Mouse (Mus musculus): Measurements from ENCODE around the gene Gm4553. TPM values are rescaled to one million over a fixed set of nuclear protein-coding genes. Genes with fewer than 3 reads are reported as not detected.
"Not testable (repeated sequence)": the region's sequence is repeated elsewhere in the genome, so short reads cannot be mapped to it uniquely, and the experiment has no call there.

The Gm4553 gene
- polyA plus RNA-seq, 1 experiment from 2014 or later, result not detected

GRCm38 (mm10) chr7:142169836-142170235 is 4.3 kb upstream of the Gm4553 start:
- Histone ChIP-seq H3K9me3 (no peaks in the 10 kb centered on the region), H3K27ac (no peak overlapping the region), H3K4me1 (no peaks in the 10 kb centered on the region), H3K36me3 (no peaks in the 10 kb centered on the region), H3K4me2 (replicated peaks) (no peak overlapping the region), H3K27me3 (no peaks in the 10 kb centered on the region), H3K9ac (no peak overlapping the region), H3K4me3 (no peak overlapping the region)
- ATAC-seq (ENCODE audit: insufficient number of reproducible peaks, insufficient read depth, low FRiP score, low TSS enrichment), result no peak
- WGBS, result 43% methylated on average over 3 of the region's 3 CpGs

- H3K36me3 ChIP-seq, result no peaks in the 10 kb centered on the region
- ATAC-seq (ENCODE audit: insufficient number of reproducible peaks, insufficient read depth, low FRiP score, low TSS enrichment), result no peak
These were observed 6.2 kb downstream of the Gm4553 start for GRCm38 (mm10) chr7:142159366-142159765.

GRCm38 (mm10) chr7:142157013-142157412 is 8.5 kb downstream of the Gm4553 start, which contains the start of gene Gm29735:
Gene Gm29735, minus strand, starts transcription at chr7:142157113.
- not testable (repeated sequence) for H3K27me3 ChIP-seq; H3K4me2 ChIP-seq (replicated peaks); H3K4me1 ChIP-seq; ATAC-seq (ENCODE audit: insufficient number of reproducible peaks, insufficient read depth, low FRiP score, low TSS enrichment); H3K9me3 ChIP-seq; H3K36me3 ChIP-seq; H3K4me3 ChIP-seq; H3K9ac ChIP-seq; H3K27ac ChIP-seq
- 47% methylated on average over 2 of the region's 2 CpGs for WGBS

More at GRCm38 (mm10) chr7:142159366-142159765, 6.2 kb downstream of the Gm4553 start:
- Histone ChIP-seq H3K4me2 (replicated peaks) (no peak overlapping the region), H3K4me3 (no peak overlapping the region), H3K9me3 (no peaks in the 10 kb centered on the region), H3K9ac (no peak overlapping the region), H3K27ac (no peak overlapping the region), H3K4me1 (no peaks in the 10 kb centered on the region), H3K27me3 (no peaks in the 10 kb centered on the region)
- WGBS, result 93% methylated on average over 3 of the region's 3 CpGs

GRCm38 (mm10) chr7:142155308-142155707 is 10.2 kb downstream of the Gm4553 start:
- WGBS, result 61% methylated on average over 1 of the region's 1 CpGs
- ATAC-seq (ENCODE audit: insufficient number of reproducible peaks, insufficient read depth, low FRiP score, low TSS enrichment), result no peak
- no peaks in the 10 kb centered on the region for H3K27me3 ChIP-seq

GRCm38 (mm10) chr7:142152191-142152590 is 13.3 kb downstream of the Gm4553 start:
- Histone ChIP-seq H3K9ac (no peak overlapping the region), H3K36me3 (no peaks in the 10 kb centered on the region), H3K4me3 (no peak overlapping the region), H3K4me2 (replicated peaks) (no peak overlapping the region), H3K9me3 (no peaks in the 10 kb centered on the region), H3K27me3 (no peaks in the 10 kb centered on the region), H3K4me1 (no peaks in the 10 kb centered on the region), H3K27ac (no peak overlapping the region)
- WGBS, result 75% methylated on average over 4 of the region's 4 CpGs
- no peak for ATAC-seq (ENCODE audit: insufficient number of reproducible peaks, insufficient read depth, low FRiP score, low TSS enrichment)

More at GRCm38 (mm10) chr7:142155308-142155707, 10.2 kb downstream of the Gm4553 start:
- Histone ChIP-seq H3K4me1 (no peaks in the 10 kb centered on the region), H3K9me3 (no peaks in the 10 kb centered on the region), H3K27ac (no peak overlapping the region), H3K9ac (no peak overlapping the region), H3K36me3 (no peaks in the 10 kb centered on the region), H3K4me3 (no peak overlapping the region), H3K4me2 (replicated peaks) (no peak overlapping the region)

- Histone ChIP-seq H3K4me2 (replicated peaks) (no peak overlapping the region), H3K27me3 (peaks cover 3% of the 10 kb centered on the region; the same call in 1 of the 2 replicates), H3K4me1 (no peaks in the 10 kb centered on the region), H3K27ac (no peak overlapping the region), H3K9me3 (no peaks in the 10 kb centered on the region), H3K36me3 (no peaks in the 10 kb centered on the region), H3K9ac (no peak overlapping the region), H3K4me3 (no peak overlapping the region)
- no peak for ATAC-seq (ENCODE audit: insufficient number of reproducible peaks, insufficient read depth, low FRiP score, low TSS enrichment)
These were observed 16.9 kb downstream of the Gm4553 start for GRCm38 (mm10) chr7:142148633-142149032.

GRCm38 (mm10) chr7:142146033-142146432 is 19.5 kb downstream of the Gm4553 start:
- ATAC-seq (ENCODE audit: insufficient number of reproducible peaks, insufficient read depth, low FRiP score, low TSS enrichment), result no peak
- Histone ChIP-seq H3K4me3 (no peak overlapping the region), H3K4me1 (no peaks in the 10 kb centered on the region), H3K9me3 (no peaks in the 10 kb centered on the region), H3K27ac (no peak overlapping the region), H3K27me3 (peaks cover 3% of the 10 kb centered on the region; the same call in 1 of the 2 replicates), H3K4me2 (replicated peaks) (no peak overlapping the region), H3K36me3 (no peaks in the 10 kb centered on the region), H3K9ac (no peak overlapping the region)
- 0% methylated on average over 1 of the region's 1 CpGs for WGBS

- H3K4me3 ChIP-seq, result no peak overlapping the region
- no peak overlapping the region for H3K4me2 ChIP-seq (replicated peaks)
- no peaks in the 10 kb centered on the region for H3K4me1 ChIP-seq
- H3K27me3 ChIP-seq, result peaks cover 3% of the 10 kb centered on the region; the same call in 1 of the 2 replicates
- no peak for ATAC-seq (ENCODE audit: insufficient number of reproducible peaks, insufficient read depth, low FRiP score, low TSS enrichment)
- H3K27ac ChIP-seq, result no peak overlapping the region
- H3K9me3 ChIP-seq, result no peaks in the 10 kb centered on the region
- no peak overlapping the region for H3K9ac ChIP-seq
- WGBS, result 36% methylated on average over 4 of the region's 4 CpGs
- no peaks in the 10 kb centered on the region for H3K36me3 ChIP-seq
These were observed 20.1 kb downstream of the Gm4553 start for GRCm38 (mm10) chr7:142145413-142145940.

- Histone ChIP-seq H3K4me3 (no peak within 1 kb of the TSS), H3K9ac (no peak within 1 kb of the TSS), H3K27me3 (peaks cover 3% of the 10 kb centered on the region; the same call in 1 of the 2 replicates), H3K9me3 (no peaks in the 10 kb centered on the region), H3K4me1 (no peaks in the 10 kb centered on the region), H3K27ac (no peak within 1 kb of the TSS), H3K36me3 (no peaks in the 10 kb centered on the region), H3K4me2 (replicated peaks) (no peak within 1 kb of the TSS)
- ATAC-seq (ENCODE audit: insufficient number of reproducible peaks, insufficient read depth, low FRiP score, low TSS enrichment), result no peak
- WGBS, result 84% methylated on average over 1 of the region's 1 CpGs
These were observed 21.0 kb downstream of the Gm4553 start, which contains the start of gene Gm45337 for GRCm38 (mm10) chr7:142144507-142144906. Gene Gm45337, minus strand, starts transcription at chr7:142144607.

- not testable (repeated sequence) for H3K4me1 ChIP-seq; ATAC-seq (ENCODE audit: insufficient number of reproducible peaks, insufficient read depth, low FRiP score, low TSS enrichment); H3K4me3 ChIP-seq; H3K4me2 ChIP-seq (replicated peaks); H3K9me3 ChIP-seq; H3K9ac ChIP-seq; H3K27me3 ChIP-seq; H3K27ac ChIP-seq; H3K36me3 ChIP-seq
- 24% methylated on average over 1 of the region's 1 CpGs for WGBS
These were observed 22.0 kb downstream of the Gm4553 start for GRCm38 (mm10) chr7:142143506-142144010.

GRCm38 (mm10) chr7:142140696-142141095 is 24.8 kb downstream of the Gm4553 start:
- Histone ChIP-seq H3K4me2 (replicated peaks) (no peak overlapping the region), H3K27ac (no peak overlapping the region), H3K36me3 (no peaks in the 10 kb centered on the region), H3K27me3 (peaks cover 3% of the 10 kb centered on the region; the same call in 1 of the 2 replicates), H3K9me3 (no peaks in the 10 kb centered on the region), H3K4me3 (no peak overlapping the region), H3K4me1 (no peaks in the 10 kb centered on the region), H3K9ac (no peak overlapping the region)
- ATAC-seq (ENCODE audit: insufficient number of reproducible peaks, insufficient read depth, low FRiP score, low TSS enrichment), result no peak
- WGBS, result 33% methylated on average over 1 of the region's 1 CpGs

GRCm38 (mm10) chr7:142135934-142136333 is 29.6 kb downstream of the Gm4553 start, which contains the start of gene Gm39115:
Gene Gm39115, minus strand, starts transcription at chr7:142136034.
- ATAC-seq (ENCODE audit: insufficient number of reproducible peaks, insufficient read depth, low FRiP score, low TSS enrichment), result not testable (repeated sequence)

More at GRCm38 (mm10) chr7:142135934-142136333, 29.6 kb downstream of the Gm4553 start, which contains the start of gene Gm39115:
- WGBS, result 41% methylated on average over 2 of the region's 2 CpGs
- H3K36me3 ChIP-seq; H3K4me3 ChIP-seq; H3K9me3 ChIP-seq; H3K9ac ChIP-seq; H3K4me2 ChIP-seq (replicated peaks); H3K4me1 ChIP-seq; H3K27me3 ChIP-seq; H3K27ac ChIP-seq: not testable (repeated sequence)
